Mouse (Mus musculus): ENCODE measurements around the gene Acaa1a. TPM values are rescaled to one million over a fixed set of nuclear protein-coding genes. Genes with fewer than 3 reads are reported as not detected.

The Acaa1a gene
- polyA plus RNA-seq (2017; shearing (Covaris generic)): 112 TPM

GRCm38 (mm10) chr9:119339558-119340211 lies at the start of gene Acaa1a:
Gene Acaa1a (plus strand): TSS chr9:119339676.

DNA sequence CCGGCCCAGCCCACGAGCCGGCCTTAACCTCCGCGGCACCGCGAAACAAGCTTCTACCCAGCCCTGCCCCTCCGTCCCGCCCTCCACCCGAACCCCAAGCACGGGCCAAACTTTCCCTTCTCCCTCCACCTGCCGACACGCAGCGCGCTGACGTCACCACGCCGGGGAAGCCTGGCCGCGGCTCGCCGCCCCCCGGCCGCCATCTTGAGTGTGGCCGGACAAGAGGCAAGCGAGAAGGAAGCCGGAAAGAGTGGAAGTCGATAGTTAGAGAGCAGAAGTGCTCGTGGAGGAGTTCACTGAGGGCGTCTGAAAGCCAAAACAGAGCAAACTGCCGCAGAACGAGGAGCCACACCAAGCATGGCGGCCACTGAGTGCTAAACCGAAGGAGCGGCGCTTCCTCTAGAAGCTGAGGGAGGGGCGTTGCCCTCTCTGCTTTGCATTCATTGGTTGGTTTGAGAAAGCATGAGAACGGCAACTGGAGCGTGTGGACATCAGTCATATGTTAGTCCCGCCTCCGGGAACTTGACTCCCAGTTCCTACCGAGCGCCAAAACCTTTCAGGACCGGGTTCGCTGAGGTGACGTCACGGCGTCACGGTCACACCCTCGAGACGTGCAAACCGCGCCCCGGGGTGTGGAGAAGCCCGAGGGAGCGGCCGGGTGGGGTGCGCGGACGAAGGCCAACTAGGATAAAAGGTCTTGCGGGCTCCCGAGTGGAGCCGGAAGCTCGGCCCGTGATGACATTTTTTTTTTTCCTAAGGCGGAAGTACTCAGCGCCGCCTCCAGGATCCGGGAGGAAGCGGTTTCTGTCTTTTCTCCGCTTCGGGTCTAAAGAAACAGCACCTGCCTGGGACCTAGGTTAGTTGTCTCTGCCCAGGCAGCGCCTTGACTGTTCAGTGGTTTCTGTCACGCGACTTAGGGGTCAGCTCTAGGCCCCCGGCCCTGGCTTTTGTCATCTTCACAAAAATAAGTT lies 16.9 kb upstream of the Acaa1a start, which contains the start of gene Oxsr1:
Gene Oxsr1, minus strand, starts transcription at position 139 of the 971 bp plus-strand sequence.

GRCm38 (mm10) chr9:119340909-119341816 lies 1.7 kb downstream of the Acaa1a start, which contains the start of gene Myd88:
Gene Myd88 (minus strand): TSS chr9:119341411.

GRCm38 (mm10) chr9:119357331-119358057 lies 18.0 kb downstream of the Acaa1a start, which contains the start of gene Xylb:
Gene Xylb (plus strand): TSS chr9:119357381.

DNA sequence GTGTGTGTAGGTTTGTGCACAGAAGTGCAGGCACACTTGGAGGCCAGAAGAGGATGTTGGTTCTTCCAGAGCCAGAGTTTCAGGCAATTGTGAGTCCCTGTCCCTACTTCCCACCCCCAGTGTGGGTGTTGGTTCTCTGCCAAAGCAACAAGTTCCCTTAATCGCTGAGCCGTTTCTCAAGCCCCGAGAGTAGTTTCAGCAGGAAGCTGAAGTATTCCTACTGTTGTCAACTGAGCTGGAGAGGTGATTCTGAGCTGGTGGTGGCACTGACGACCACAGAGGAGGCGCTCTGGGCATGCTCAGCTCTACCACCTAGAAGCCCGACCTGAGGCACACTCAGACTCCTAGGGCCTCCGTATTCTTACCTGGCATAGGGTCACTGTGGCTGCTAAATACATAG lies 25.8 kb downstream of the Acaa1a start, which contains the start of gene Slc22a14:
Gene Slc22a14, minus strand, starts transcription at position 270 of the 400 bp plus-strand sequence.

Other genes with a start within 250 kb of the Acaa1a start
- gene Plcd1, start 246.2 kb upstream of the Acaa1a start, polyA plus RNA-seq (2017; shearing (Covaris generic)): 2.5 TPM
- 0.08 TPM for gene Dlec1, start 237.2 kb upstream of the Acaa1a start, polyA plus RNA-seq (2017; shearing (Covaris generic))
- 0.29 TPM for gene Acaa1b, start 182.6 kb upstream of the Acaa1a start, polyA plus RNA-seq (2017; shearing (Covaris generic))
- gene Gm47289, start 180.5 kb upstream of the Acaa1a start, polyA plus RNA-seq (2017; shearing (Covaris generic)): not detected
- gene Slc22a13, start 130.6 kb upstream of the Acaa1a start, polyA plus RNA-seq (2017; shearing (Covaris generic)): 0.10 TPM
- gene Oxsr1, start 17.2 kb upstream of the Acaa1a start, polyA plus RNA-seq (2017; shearing (Covaris generic)): 22.7 TPM
- gene Myd88, start 1.7 kb downstream of the Acaa1a start, polyA plus RNA-seq (2017; shearing (Covaris generic)): 87.5 TPM
- 0.81 TPM for gene Xylb, start 17.7 kb downstream of the Acaa1a start, polyA plus RNA-seq (2017; shearing (Covaris generic))
- gene Slc22a14, start 25.9 kb downstream of the Acaa1a start, polyA plus RNA-seq (2017; shearing (Covaris generic)): not detected
- 0.71 TPM for gene Acvr2b, start 62.4 kb downstream of the Acaa1a start, polyA plus RNA-seq (2017; shearing (Covaris generic))
- gene Exog, start 105.3 kb downstream of the Acaa1a start, polyA plus RNA-seq (2017; shearing (Covaris generic)): 17.6 TPM
- 0.35 TPM for gene Scn5a, start 239.3 kb downstream of the Acaa1a start, polyA plus RNA-seq (2017; shearing (Covaris generic))